ENCODE assay signal across 13 mouse cellular contexts in the genomic region with DNA sequence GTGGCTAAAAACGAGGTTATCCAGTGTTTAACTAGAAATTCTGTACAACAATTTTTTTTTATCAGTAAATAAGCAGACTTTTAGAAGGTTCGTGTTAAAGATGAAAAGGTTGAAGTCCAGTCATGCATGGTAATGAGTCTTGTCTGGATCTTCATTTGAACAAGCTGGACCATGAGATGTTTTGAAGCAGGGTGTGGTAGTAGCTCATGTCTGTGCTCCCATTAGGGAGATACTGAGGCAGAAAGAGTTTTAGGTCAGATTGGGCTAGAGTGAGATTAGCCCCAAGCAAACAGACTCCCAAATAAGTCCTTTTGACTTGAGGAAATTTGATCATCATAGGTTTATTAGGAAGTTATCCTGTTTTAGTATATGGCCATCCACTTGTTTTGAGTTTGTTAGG.
"Had no signal": no experiment of that assay in that cellular context is flagged by ENCODE, and none has a peak within 500 bp of the region (broad histone marks: within the 10 kb centered on the region; RNA-seq: fewer than 3 reads in every experiment).

No protein-coding gene starts in this region.

- DNase-seq: kidney, adult 2 months; kidney, postnatal 14 days; left cerebral cortex, postnatal 4 days; lung, adult 18-20 months; lung, postnatal 36 days; right cerebral cortex, postnatal 14 days; thymus, postnatal 36 days had no signal

- H3K4me2 ChIP-seq: kidney, embryonic 15.5 days; limb, embryonic 13.5 days; midbrain, embryonic 13.5 days; neural tube, embryonic 13.5 days had no signal

- H3K27ac ChIP-seq: kidney, embryonic 15.5 days; limb, embryonic 13.5 days; midbrain, embryonic 13.5 days; neural tube, embryonic 13.5 days had no signal

- H3K4me3 ChIP-seq: kidney, embryonic 15.5 days; limb, embryonic 13.5 days; midbrain, embryonic 13.5 days; myocyte; neural tube, embryonic 13.5 days had no signal

- H3K9me3 ChIP-seq: kidney, embryonic 15.5 days; limb, embryonic 13.5 days; midbrain, embryonic 13.5 days; neural tube, embryonic 13.5 days had no signal

- H3K9ac ChIP-seq: kidney, embryonic 15.5 days; limb, embryonic 13.5 days; midbrain, embryonic 13.5 days; neural tube, embryonic 13.5 days had no signal

- H3K27me3 ChIP-seq: kidney, embryonic 15.5 days; limb, embryonic 13.5 days; midbrain, embryonic 13.5 days; neural tube, embryonic 13.5 days had no signal

- ATAC-seq: intestine, embryonic 16.5 days; midbrain, embryonic 13.5 days had no signal

- H3K36me3 ChIP-seq: kidney, embryonic 15.5 days; limb, embryonic 13.5 days; midbrain, embryonic 13.5 days; neural tube, embryonic 13.5 days had no signal
